Mouse (Mus musculus) urinary bladder, postnatal 10 days (tissue): ENCODE measurements around the gene Rrn3.

Source experiments
- DNase-seq: peaks from one replicate; pipeline ENCODE4 v3.0.0; 2022; ENCODE audit warnings: low spot score

The Rrn3 gene

DNA sequence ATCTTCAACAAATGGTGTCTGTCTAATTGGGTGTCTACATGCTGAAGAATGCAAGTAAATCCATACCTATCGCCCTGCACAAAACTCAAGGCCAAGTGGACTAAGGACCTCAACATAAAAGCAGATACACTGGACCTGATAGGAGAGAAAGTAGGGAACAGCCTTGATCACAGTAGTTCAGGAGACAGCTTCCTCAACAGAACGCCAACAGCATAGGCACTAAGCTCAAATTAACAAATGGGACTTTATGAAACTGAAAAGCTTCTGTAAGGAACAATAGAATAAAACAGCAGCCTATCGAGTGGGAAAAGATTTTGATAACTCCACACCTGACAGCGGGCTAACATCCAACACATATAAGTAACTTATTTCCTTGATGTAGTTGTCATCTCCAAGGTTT is 70.9 kb downstream of the Rrn3 start:
- no peak for DNase-seq

DNA sequence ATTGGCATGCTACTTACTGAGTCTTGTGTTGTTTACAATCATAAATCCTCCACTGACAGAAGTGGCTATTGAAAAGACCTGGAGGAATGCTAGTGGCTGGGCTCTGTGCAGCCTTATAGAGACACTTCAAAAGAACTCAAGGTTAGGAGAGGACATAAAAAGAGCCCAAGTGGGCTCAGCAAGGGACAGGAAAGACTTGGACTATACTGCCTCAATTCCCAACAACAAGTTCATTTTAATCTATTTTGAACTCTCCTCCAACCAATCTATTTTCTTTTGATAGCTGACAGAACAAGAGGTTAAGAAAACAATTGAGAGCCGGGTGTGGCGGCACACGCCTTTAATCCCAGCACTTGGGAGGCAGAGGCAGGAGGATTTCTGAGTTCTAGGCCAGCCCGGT is 73.4 kb downstream of the Rrn3 start:
- no peak for DNase-seq
